Mouse (Mus musculus): ENCODE measurements around the gene Sh3bp1.

The Sh3bp1 gene

DNA sequence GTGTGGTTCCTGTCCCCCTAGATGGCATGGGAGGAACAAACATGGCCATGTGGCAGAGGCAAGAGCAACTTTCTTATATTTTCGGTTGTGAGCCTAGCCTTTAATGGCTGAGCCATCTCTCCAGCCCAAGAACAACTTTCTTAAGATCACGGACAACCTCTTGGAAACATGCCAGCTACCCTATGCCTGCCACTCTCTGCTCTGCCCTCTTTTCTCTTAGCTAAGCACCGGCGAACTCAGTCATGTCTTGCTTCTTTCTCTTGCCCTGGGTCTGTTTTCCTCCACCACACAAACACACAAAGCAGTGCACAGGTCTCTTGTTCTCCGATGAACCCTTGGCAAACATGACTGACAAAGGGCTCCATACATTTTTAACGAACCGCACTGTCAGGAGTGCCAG, 46.7 kb downstream of the Sh3bp1 start:
- TF ChIP-seq GATA4 (IDR thresholded peaks at IDR 0.05; ENCODE audit: insufficient replicate concordance, low read length), result no peak

DNA sequence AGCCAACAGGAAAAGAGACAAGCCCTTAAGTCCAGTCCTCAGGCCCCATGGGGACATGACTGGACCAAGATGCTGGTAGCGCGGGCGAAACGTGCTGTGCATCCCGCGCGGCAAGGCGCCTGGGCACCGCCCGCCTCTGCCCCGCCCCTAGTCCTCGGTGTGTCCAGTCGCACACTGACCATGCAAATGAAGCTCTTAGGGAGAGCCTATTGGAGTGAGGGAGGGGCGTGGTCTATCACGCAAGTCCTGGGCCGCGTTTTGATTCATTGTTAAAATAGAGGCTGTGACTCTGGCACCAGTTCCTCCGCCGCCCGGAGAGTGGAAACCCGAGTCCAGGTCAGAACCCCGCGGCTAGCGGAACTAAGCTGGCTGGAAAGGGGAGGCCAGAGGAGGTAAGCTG, 48.1 kb downstream of the Sh3bp1 start, which contains the start of gene Triobp:
Triobp (plus strand) TSS at position 68 of the 400 bp plus-strand sequence.
- no peak for TF ChIP-seq GATA4 (IDR thresholded peaks at IDR 0.05; ENCODE audit: insufficient replicate concordance, low read length)

DNA sequence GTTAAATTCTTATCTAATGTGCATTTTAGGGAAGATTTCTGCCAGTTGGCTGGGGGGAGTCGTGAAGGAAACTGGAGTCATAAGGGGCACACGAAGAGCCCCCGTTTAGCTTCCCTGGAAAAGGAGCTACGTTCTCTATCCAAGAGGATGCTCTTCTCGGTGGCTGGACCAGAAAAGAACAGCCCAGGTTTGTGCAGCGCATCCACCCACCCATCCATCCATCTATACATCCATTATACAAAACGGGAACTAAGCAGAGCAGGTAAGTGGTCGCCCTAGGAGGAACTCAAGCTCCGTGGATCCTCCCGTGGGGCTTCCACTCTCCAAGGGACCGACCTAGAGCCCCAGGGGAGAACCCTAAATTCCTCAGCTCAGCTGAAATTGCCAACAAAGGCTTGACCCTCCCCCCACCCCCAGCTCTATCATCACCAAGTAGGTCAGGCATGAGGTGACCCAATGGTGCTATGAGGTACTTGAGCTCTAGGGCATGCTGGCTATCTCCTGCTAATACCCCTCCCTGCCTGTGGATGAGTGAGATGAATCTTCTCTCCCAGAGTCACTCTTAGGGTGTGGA, 48.7 kb downstream of the Sh3bp1 start:
- no peak for TF ChIP-seq GATA4 (IDR thresholded peaks at IDR 0.05; ENCODE audit: insufficient replicate concordance, low read length)

DNA sequence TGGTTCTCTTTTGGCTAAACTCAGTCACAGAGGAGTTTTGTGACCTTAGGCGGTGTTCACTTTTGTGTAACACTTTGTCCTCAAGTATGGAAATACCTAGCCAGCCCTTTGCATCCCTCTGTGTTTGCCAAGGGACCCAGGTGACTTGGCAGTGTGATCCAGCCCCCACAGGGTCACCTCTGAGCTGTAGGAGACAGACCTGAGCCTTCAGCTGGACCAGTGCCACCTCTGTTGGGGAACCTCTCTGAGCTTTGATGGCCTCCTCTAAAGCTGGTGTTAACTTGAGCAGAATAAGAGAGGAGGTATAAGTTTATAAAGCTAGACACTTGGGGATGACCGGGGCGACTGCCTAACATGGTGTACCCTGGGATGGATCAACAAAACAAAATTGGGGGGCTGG, 49.3 kb downstream of the Sh3bp1 start:
- no peak for TF ChIP-seq GATA4 (IDR thresholded peaks at IDR 0.05; ENCODE audit: insufficient replicate concordance, low read length)

GRCm38 (mm10) chr15:78955663-78956062, 56.1 kb downstream of the Sh3bp1 start:
- TF ChIP-seq GATA4 (IDR thresholded peaks at IDR 0.05; ENCODE audit: insufficient replicate concordance, low read length), result no peak

- TF ChIP-seq GATA4 (IDR thresholded peaks at IDR 0.05; ENCODE audit: insufficient replicate concordance, low read length), result no peak
Observed at GRCm38 (mm10) chr15:78956351-78956750, 56.8 kb downstream of the Sh3bp1 start.

GRCm38 (mm10) chr15:78957021-78957420, 57.5 kb downstream of the Sh3bp1 start:
- no peak for TF ChIP-seq GATA4 (IDR thresholded peaks at IDR 0.05; ENCODE audit: insufficient replicate concordance, low read length)

DNA sequence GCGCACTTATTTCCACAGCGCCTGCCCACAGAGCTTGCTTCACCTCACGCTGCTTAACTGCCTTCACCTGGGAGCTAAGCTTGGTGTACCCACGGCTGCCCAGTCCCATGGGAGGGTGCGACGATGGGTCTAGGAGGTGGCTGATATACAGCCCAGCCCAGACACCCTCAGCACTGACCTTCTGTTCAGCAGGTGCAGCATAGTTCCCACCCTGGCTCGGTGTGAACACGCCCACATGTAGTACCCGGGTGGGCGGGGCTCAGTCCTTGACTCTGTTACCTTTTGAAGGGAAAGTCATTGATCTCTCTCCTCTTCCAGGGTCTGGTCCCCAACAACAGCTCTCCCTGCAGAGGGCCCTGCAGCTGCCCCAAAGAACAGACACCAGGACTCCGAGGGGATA, 60.0 kb downstream of the Sh3bp1 start:
- no peak for TF ChIP-seq GATA4 (IDR thresholded peaks at IDR 0.05; ENCODE audit: insufficient replicate concordance, low read length)

DNA sequence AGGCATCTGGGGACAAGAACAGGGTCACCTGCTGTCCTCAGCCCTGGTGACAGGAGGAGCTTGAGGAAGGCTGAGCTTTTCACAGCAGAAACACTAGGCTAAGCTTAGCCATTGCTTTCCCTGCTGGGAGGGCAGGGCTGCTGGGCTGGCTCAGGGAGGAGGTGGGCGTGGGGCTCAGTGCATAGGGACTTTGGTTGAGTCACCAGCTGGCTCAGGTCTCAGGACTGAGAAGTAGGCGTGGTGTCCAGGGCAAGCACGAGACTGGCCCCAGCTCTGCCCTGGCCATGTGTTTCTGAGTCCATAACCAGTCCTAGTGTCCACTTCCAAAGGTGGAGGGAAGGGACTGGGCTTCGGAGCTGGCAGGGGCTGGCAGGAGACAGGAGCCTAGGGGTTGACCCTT, 60.5 kb downstream of the Sh3bp1 start:
- TF ChIP-seq GATA4 (IDR thresholded peaks at IDR 0.05; ENCODE audit: insufficient replicate concordance, low read length), result no peak
